Mouse (Mus musculus): ENCODE results near the gene P2ry12. TPM values are rescaled to one million over a fixed set of nuclear protein-coding genes. Genes with fewer than 3 reads are reported as not detected.

The P2ry12 gene
- polyA plus RNA-seq, 1 experiment from 2014 or later = 5.6 TPM

- no peaks in the 10 kb centered on the region for H3K36me3 ChIP-seq (ENCODE audit: control insufficient read depth, insufficient read depth, low read length)
- H3K27me3 ChIP-seq (ENCODE audit: control insufficient read depth, insufficient read depth, low read length) = no peaks in the 10 kb centered on the region
- no peak for DNase-seq
- no peak overlapping the region for H3K27ac ChIP-seq (replicated peaks; ENCODE audit: low read depth, low read length)
- no peak overlapping the region for H3K4me3 ChIP-seq (replicated peaks; ENCODE audit: low read depth, low read length)
- no peak overlapping the region for H3K9ac ChIP-seq (replicated peaks; ENCODE audit: low read length)
- H3K4me2 ChIP-seq (ENCODE audit: low read length) = no peak overlapping the region
- no peaks in the 10 kb centered on the region for H3K9me3 ChIP-seq (ENCODE audit: control insufficient read depth, low read length)
- no peaks in the 10 kb centered on the region for H3K4me1 ChIP-seq (ENCODE audit: control insufficient read depth, insufficient read depth, low read length)
- ATAC-seq (ENCODE audit: low FRiP score, low TSS enrichment) = no peak
Measured at GRCm38 (mm10) chr3:59225411-59225810, 37.3 kb downstream of the P2ry12 start.

GRCm38 (mm10) chr3:59222303-59222702 lies 40.4 kb downstream of the P2ry12 start:
- Histone ChIP-seq H3K27ac (replicated peaks; ENCODE audit: low read depth, low read length) (no peak overlapping the region), H3K9me3 (ENCODE audit: control insufficient read depth, low read length) (no peaks in the 10 kb centered on the region), H3K4me2 (ENCODE audit: low read length) (no peak overlapping the region), H3K4me1 (ENCODE audit: control insufficient read depth, insufficient read depth, low read length) (no peaks in the 10 kb centered on the region), H3K9ac (replicated peaks; ENCODE audit: low read length) (no peak overlapping the region), H3K27me3 (ENCODE audit: control insufficient read depth, insufficient read depth, low read length) (no peaks in the 10 kb centered on the region), H3K4me3 (replicated peaks; ENCODE audit: low read depth, low read length) (no peak overlapping the region), H3K36me3 (ENCODE audit: control insufficient read depth, insufficient read depth, low read length) (no peaks in the 10 kb centered on the region)
- 95% methylated on average over 2 of the region's 2 CpGs for WGBS
- ATAC-seq (ENCODE audit: low FRiP score, low TSS enrichment) (no peak), DNase-seq (no peak)

DNA sequence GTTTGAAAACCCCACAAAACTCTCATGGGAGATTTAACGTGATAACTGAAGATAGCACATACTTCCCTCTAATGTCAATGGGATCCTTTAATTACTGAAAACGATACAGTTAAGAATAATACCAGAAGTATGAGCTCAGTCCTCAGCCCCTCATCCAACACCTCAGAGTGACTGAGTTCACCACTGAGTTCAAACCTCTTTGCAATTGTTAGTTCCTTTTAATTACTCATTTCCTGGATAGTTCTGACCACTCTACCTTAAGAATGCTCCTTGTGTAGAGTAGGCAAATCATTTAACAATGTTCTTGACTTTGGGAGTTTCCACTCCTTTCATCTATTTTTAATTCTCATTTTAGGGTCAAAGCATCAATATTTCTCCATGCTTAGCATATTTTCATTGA lies 43.3 kb downstream of the P2ry12 start:
- Histone ChIP-seq H3K9ac (replicated peaks; ENCODE audit: low read length) (no peak overlapping the region), H3K9me3 (ENCODE audit: control insufficient read depth, low read length) (no peaks in the 10 kb centered on the region), H3K27me3 (ENCODE audit: control insufficient read depth, insufficient read depth, low read length) (no peaks in the 10 kb centered on the region), H3K36me3 (ENCODE audit: control insufficient read depth, insufficient read depth, low read length) (no peaks in the 10 kb centered on the region), H3K4me2 (ENCODE audit: low read length) (no peak overlapping the region), H3K4me3 (replicated peaks; ENCODE audit: low read depth, low read length) (no peak overlapping the region), H3K4me1 (ENCODE audit: control insufficient read depth, insufficient read depth, low read length) (no peaks in the 10 kb centered on the region), H3K27ac (replicated peaks; ENCODE audit: low read depth, low read length) (no peak overlapping the region)
- WGBS = 92% methylated on average over 2 of the region's 2 CpGs
- ATAC-seq (ENCODE audit: low FRiP score, low TSS enrichment) = no peak
- no peak for DNase-seq

DNA sequence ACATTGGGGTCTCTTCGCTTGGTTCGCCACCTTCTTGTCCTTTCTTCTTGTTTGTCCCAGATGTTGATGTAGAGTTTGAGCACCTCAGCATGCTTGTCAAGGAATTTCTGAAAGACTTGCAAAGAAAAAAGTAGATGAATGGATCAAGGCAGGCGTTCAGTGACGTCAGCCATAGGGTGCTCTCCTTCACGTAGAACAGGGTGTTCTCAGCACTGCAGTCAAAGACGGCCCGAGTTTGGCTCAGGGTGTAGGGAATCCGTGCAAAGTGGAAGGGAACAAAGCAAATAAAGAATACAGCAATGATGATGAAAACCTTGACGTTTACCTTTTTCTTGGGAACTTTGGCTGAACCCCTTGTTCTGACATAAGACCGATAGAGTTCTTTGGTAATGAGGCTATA lies 45.5 kb downstream of the P2ry12 start:
- no peak overlapping the region for H3K27ac ChIP-seq (replicated peaks; ENCODE audit: low read depth, low read length)
- ATAC-seq (ENCODE audit: low FRiP score, low TSS enrichment) = no peak
- H3K27me3 ChIP-seq (ENCODE audit: control insufficient read depth, insufficient read depth, low read length) = no peaks in the 10 kb centered on the region
- H3K9me3 ChIP-seq (ENCODE audit: control insufficient read depth, low read length) = no peaks in the 10 kb centered on the region
- no peaks in the 10 kb centered on the region for H3K4me1 ChIP-seq (ENCODE audit: control insufficient read depth, insufficient read depth, low read length)
- H3K4me3 ChIP-seq (replicated peaks; ENCODE audit: low read depth, low read length) = no peak overlapping the region
- 93% methylated on average over 10 of the region's 10 CpGs for WGBS
- H3K9ac ChIP-seq (replicated peaks; ENCODE audit: low read length) = no peak overlapping the region
- no peak for DNase-seq
- H3K4me2 ChIP-seq (ENCODE audit: low read length) = no peak overlapping the region
- H3K36me3 ChIP-seq (ENCODE audit: control insufficient read depth, insufficient read depth, low read length) = no peaks in the 10 kb centered on the region

DNA sequence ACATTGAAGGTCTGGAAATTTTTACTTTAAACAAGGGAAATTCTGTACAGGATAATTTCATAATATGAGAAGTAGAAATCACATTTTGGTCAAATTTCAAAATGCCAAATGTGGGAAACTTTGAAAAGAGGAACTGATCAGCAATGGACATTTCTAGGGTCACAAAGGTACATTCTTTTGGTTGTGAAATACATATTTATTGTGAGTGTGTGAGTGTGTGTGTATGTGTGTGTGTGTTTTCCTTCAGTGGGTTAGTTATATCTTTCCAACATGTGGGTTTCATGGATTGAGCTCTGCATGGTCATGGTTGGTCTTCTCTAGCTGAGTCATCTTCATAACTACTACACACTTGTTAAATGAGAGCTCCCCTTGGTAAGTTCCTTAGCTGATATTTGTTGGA lies 50.3 kb downstream of the P2ry12 start:
- H3K4me3 ChIP-seq (replicated peaks; ENCODE audit: low read depth, low read length) = no peak overlapping the region
- no peak overlapping the region for H3K4me2 ChIP-seq (ENCODE audit: low read length)
- DNase-seq (no peak), ATAC-seq (ENCODE audit: low FRiP score, low TSS enrichment) (no peak)
- H3K27ac ChIP-seq (replicated peaks; ENCODE audit: low read depth, low read length) = no peak overlapping the region
- no peaks in the 10 kb centered on the region for H3K4me1 ChIP-seq (ENCODE audit: control insufficient read depth, insufficient read depth, low read length)
- H3K9ac ChIP-seq (replicated peaks; ENCODE audit: low read length) = no peak overlapping the region
- H3K9me3 ChIP-seq (ENCODE audit: control insufficient read depth, low read length) = no peaks in the 10 kb centered on the region
- no peaks in the 10 kb centered on the region for H3K27me3 ChIP-seq (ENCODE audit: control insufficient read depth, insufficient read depth, low read length)
- no peaks in the 10 kb centered on the region for H3K36me3 ChIP-seq (ENCODE audit: control insufficient read depth, insufficient read depth, low read length)

- DNase-seq = no peak
- Histone ChIP-seq H3K9me3 (ENCODE audit: control insufficient read depth, low read length) (no peaks in the 10 kb centered on the region), H3K4me1 (ENCODE audit: control insufficient read depth, insufficient read depth, low read length) (no peaks in the 10 kb centered on the region), H3K27me3 (ENCODE audit: control insufficient read depth, insufficient read depth, low read length) (no peaks in the 10 kb centered on the region), H3K4me3 (replicated peaks; ENCODE audit: low read depth, low read length) (no peak overlapping the region), H3K27ac (replicated peaks; ENCODE audit: low read depth, low read length) (no peak overlapping the region), H3K36me3 (ENCODE audit: control insufficient read depth, insufficient read depth, low read length) (no peaks in the 10 kb centered on the region), H3K4me2 (ENCODE audit: low read length) (no peak overlapping the region), H3K9ac (replicated peaks; ENCODE audit: low read length) (no peak overlapping the region)
- WGBS = 93% methylated on average over 8 of the region's 8 CpGs
- ATAC-seq (ENCODE audit: low FRiP score, low TSS enrichment) = no peak
Measured at GRCm38 (mm10) chr3:59211784-59212183, 50.9 kb downstream of the P2ry12 start.

DNA sequence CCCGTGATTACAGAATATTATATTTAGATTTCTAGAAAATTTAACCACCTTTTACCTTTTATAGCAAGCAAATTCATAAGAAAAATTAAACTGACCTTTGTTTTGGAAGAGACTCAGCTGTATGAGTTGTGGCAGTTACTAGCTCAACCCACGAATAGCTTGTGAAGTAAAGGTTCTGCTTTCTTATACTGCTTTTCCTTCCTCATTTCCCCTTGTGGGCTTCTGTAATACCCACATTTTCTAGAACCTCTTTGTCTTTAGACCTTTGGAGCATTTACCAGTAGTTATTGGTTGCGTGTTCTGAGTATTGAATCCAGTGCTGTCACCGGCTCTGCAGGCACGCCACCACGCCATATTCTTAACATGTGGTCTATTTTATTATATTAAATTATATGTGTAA lies 51.9 kb downstream of the P2ry12 start, which contains the start of gene P2ry13:
Gene P2ry13 (minus strand): TSS at position 156 of the 400 bp plus-strand sequence.
- no peak within 1 kb of the TSS for H3K4me2 ChIP-seq (ENCODE audit: low read length)
- H3K27me3 ChIP-seq (ENCODE audit: control insufficient read depth, insufficient read depth, low read length) = no peaks in the 10 kb centered on the region
- H3K9ac ChIP-seq (replicated peaks; ENCODE audit: low read length) = no peak within 1 kb of the TSS
- H3K27ac ChIP-seq (replicated peaks; ENCODE audit: low read depth, low read length) = no peak within 1 kb of the TSS
- H3K36me3 ChIP-seq (ENCODE audit: control insufficient read depth, insufficient read depth, low read length) = no peaks in the 10 kb centered on the region
- DNase-seq (no peak), ATAC-seq (ENCODE audit: low FRiP score, low TSS enrichment) (no peak)
- H3K4me1 ChIP-seq (ENCODE audit: control insufficient read depth, insufficient read depth, low read length) = no peaks in the 10 kb centered on the region
- H3K4me3 ChIP-seq (replicated peaks; ENCODE audit: low read depth, low read length) = no peak within 1 kb of the TSS
- H3K9me3 ChIP-seq (ENCODE audit: control insufficient read depth, low read length) = no peaks in the 10 kb centered on the region
- WGBS = 93% methylated on average over 6 of the region's 6 CpGs

DNA sequence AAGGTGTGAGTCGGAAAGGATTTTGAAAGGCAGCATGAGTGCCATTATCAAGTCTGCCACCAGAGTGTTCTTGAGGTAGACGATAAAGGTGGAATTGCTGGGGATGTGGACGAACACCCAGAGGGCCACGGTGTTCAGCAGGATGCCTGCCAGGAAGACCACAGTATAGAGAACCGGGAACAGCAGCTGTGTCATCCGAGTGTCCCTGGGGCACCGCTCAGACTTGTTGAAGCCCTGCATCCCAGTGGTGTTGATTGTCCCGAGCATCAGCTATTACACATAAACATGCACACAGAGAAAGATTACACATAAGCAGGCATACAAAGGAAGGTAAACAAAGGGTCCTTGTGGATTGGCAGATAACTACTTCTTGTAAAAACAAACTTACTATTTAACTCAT lies 52.6 kb downstream of the P2ry12 start:
- no peak for ATAC-seq (ENCODE audit: low FRiP score, low TSS enrichment)
- H3K4me1 ChIP-seq (ENCODE audit: control insufficient read depth, insufficient read depth, low read length) = no peaks in the 10 kb centered on the region
- no peak overlapping the region for H3K4me3 ChIP-seq (replicated peaks; ENCODE audit: low read depth, low read length)
- no peak for DNase-seq
- H3K9me3 ChIP-seq (ENCODE audit: control insufficient read depth, low read length) = no peaks in the 10 kb centered on the region
- H3K4me2 ChIP-seq (ENCODE audit: low read length) = no peak overlapping the region
- WGBS = 87% methylated on average over 8 of the region's 8 CpGs
- H3K27ac ChIP-seq (replicated peaks; ENCODE audit: low read depth, low read length) = no peak overlapping the region
- no peaks in the 10 kb centered on the region for H3K27me3 ChIP-seq (ENCODE audit: control insufficient read depth, insufficient read depth, low read length)
- no peak overlapping the region for H3K9ac ChIP-seq (replicated peaks; ENCODE audit: low read length)
- no peaks in the 10 kb centered on the region for H3K36me3 ChIP-seq (ENCODE audit: control insufficient read depth, insufficient read depth, low read length)

- DNase-seq (peak; percentile 90), ATAC-seq (ENCODE audit: low FRiP score, low TSS enrichment) (no peak; the same call in 1 of the 2 replicates)
- WGBS = 63% methylated on average over 4 of the region's 4 CpGs
Measured at GRCm38 (mm10) chr3:59208650-59209548, 53.8 kb downstream of the P2ry12 start.

More at GRCm38 (mm10) chr3:59208650-59209548, 53.8 kb downstream of the P2ry12 start:
- no peak overlapping the region for H3K27ac ChIP-seq (replicated peaks; ENCODE audit: low read depth, low read length)
- H3K4me1 ChIP-seq (ENCODE audit: control insufficient read depth, insufficient read depth, low read length) = no peaks in the 10 kb centered on the region
- H3K4me2 ChIP-seq (ENCODE audit: low read length) = no peak overlapping the region
- no peaks in the 10 kb centered on the region for H3K27me3 ChIP-seq (ENCODE audit: control insufficient read depth, insufficient read depth, low read length)
- no peak overlapping the region for H3K9ac ChIP-seq (replicated peaks; ENCODE audit: low read length)
- no peaks in the 10 kb centered on the region for H3K36me3 ChIP-seq (ENCODE audit: control insufficient read depth, insufficient read depth, low read length)
- H3K9me3 ChIP-seq (ENCODE audit: control insufficient read depth, low read length) = no peaks in the 10 kb centered on the region
- H3K4me3 ChIP-seq (replicated peaks; ENCODE audit: low read depth, low read length) = no peak overlapping the region
